Mouse (Mus musculus): ENCODE data around the gene Sf3b4. TPM values are rescaled to one million over a fixed set of nuclear protein-coding genes. Genes with fewer than 3 reads are reported as not detected.

Gene Sf3b4
- 124 and 125 TPM in 2 replicates for polyA plus RNA-seq (2015; fragmentation: Nextera tagmentation; extraction: Ambion mirVana)

- Histone ChIP-seq H3K9me3 (replicated peaks; ENCODE audit: control insufficient read depth, low read length) (no peaks in the 10 kb centered on the region), H3K27ac (ENCODE audit: low read length) (peak within 1 kb of the TSS; percentile 99)
Observed at GRCm38 (mm10) chr3:96172197-96173178, at the start of gene Sf3b4. Gene Sf3b4 (plus strand): TSS chr3:96172332.

GRCm38 (mm10) chr3:96124235-96124634 is 47.9 kb upstream of the Sf3b4 start:
- H3K27me3 ChIP-seq (ENCODE audit: control insufficient read depth, insufficient read depth, low read length) = no peaks in the 10 kb centered on the region
- no peak overlapping the region for H3K4me2 ChIP-seq (ENCODE audit: low read depth, low read length)
- H3K4me1 ChIP-seq (ENCODE audit: control insufficient read depth, insufficient read depth, low read length) = peaks cover 3% of the 10 kb centered on the region; the same call in 1 of the 2 replicates
- no peak overlapping the region for H3K9ac ChIP-seq (ENCODE audit: low read length)
- H3K9me3 ChIP-seq (replicated peaks; ENCODE audit: control insufficient read depth, low read length) = no peaks in the 10 kb centered on the region
- H3K36me3 ChIP-seq (ENCODE audit: control insufficient read depth, insufficient read depth, low read length) = no peaks in the 10 kb centered on the region
- H3K4me3 ChIP-seq (replicated peaks; ENCODE audit: low read length) = no peak overlapping the region
- 88% methylated on average over 5 of the region's 5 CpGs for WGBS
- H3K27ac ChIP-seq (ENCODE audit: low read length) = no peak overlapping the region
- ATAC-seq (ENCODE audit: insufficient read depth, low FRiP score) = no peak

More at GRCm38 (mm10) chr3:96172197-96173178, at the start of gene Sf3b4:
- peak; percentile 95 for ATAC-seq (ENCODE audit: insufficient read depth, low FRiP score)
- H3K9ac ChIP-seq (ENCODE audit: low read length) = peak within 1 kb of the TSS; percentile 79
- peaks cover 17% of the 10 kb centered on the region; the same call in 1 of the 2 replicates for H3K36me3 ChIP-seq (ENCODE audit: control insufficient read depth, insufficient read depth, low read length)
- WGBS = 0% methylated on average over 56 of the region's 58 CpGs
- H3K27me3 ChIP-seq (ENCODE audit: control insufficient read depth, insufficient read depth, low read length) = no peaks in the 10 kb centered on the region
- H3K4me1 ChIP-seq (ENCODE audit: control insufficient read depth, insufficient read depth, low read length) = peaks cover 15% of the 10 kb centered on the region
- H3K4me2 ChIP-seq (ENCODE audit: low read depth, low read length) = peak within 1 kb of the TSS; percentile 82
- peak within 1 kb of the TSS; percentile 89 for H3K4me3 ChIP-seq (replicated peaks; ENCODE audit: low read length)

GRCm38 (mm10) chr3:96128128-96128527 is 44.0 kb upstream of the Sf3b4 start:
- no peak for ATAC-seq (ENCODE audit: insufficient read depth, low FRiP score)
- Histone ChIP-seq H3K27me3 (ENCODE audit: control insufficient read depth, insufficient read depth, low read length) (no peaks in the 10 kb centered on the region), H3K4me2 (ENCODE audit: low read depth, low read length) (no peak overlapping the region), H3K4me3 (replicated peaks; ENCODE audit: low read length) (no peak overlapping the region), H3K36me3 (ENCODE audit: control insufficient read depth, insufficient read depth, low read length) (no peaks in the 10 kb centered on the region), H3K4me1 (ENCODE audit: control insufficient read depth, insufficient read depth, low read length) (peaks cover 3% of the 10 kb centered on the region; the same call in 1 of the 2 replicates), H3K9ac (ENCODE audit: low read length) (no peak overlapping the region), H3K9me3 (replicated peaks; ENCODE audit: control insufficient read depth, low read length) (no peaks in the 10 kb centered on the region), H3K27ac (ENCODE audit: low read length) (no peak overlapping the region)

GRCm38 (mm10) chr3:96132478-96132877 is 39.7 kb upstream of the Sf3b4 start:
- 70% methylated on average over 3 of the region's 3 CpGs for WGBS
- no peak overlapping the region for H3K9ac ChIP-seq (ENCODE audit: low read length)
- H3K27me3 ChIP-seq (ENCODE audit: control insufficient read depth, insufficient read depth, low read length) = no peaks in the 10 kb centered on the region
- H3K4me1 ChIP-seq (ENCODE audit: control insufficient read depth, insufficient read depth, low read length) = peaks cover 3% of the 10 kb centered on the region; the same call in 1 of the 2 replicates
- H3K9me3 ChIP-seq (replicated peaks; ENCODE audit: control insufficient read depth, low read length) = no peaks in the 10 kb centered on the region
- no peaks in the 10 kb centered on the region for H3K36me3 ChIP-seq (ENCODE audit: control insufficient read depth, insufficient read depth, low read length)
- H3K27ac ChIP-seq (ENCODE audit: low read length) = no peak overlapping the region
- no peak overlapping the region for H3K4me3 ChIP-seq (replicated peaks; ENCODE audit: low read length)
- ATAC-seq (ENCODE audit: insufficient read depth, low FRiP score) = no peak
- no peak overlapping the region for H3K4me2 ChIP-seq (ENCODE audit: low read depth, low read length)

GRCm38 (mm10) chr3:96133327-96133905 is 38.7 kb upstream of the Sf3b4 start:
- no peaks in the 10 kb centered on the region for H3K9me3 ChIP-seq (replicated peaks; ENCODE audit: control insufficient read depth, low read length)
- no peaks in the 10 kb centered on the region for H3K36me3 ChIP-seq (ENCODE audit: control insufficient read depth, insufficient read depth, low read length)
- no peak overlapping the region for H3K4me2 ChIP-seq (ENCODE audit: low read depth, low read length)
- H3K27me3 ChIP-seq (ENCODE audit: control insufficient read depth, insufficient read depth, low read length) = no peaks in the 10 kb centered on the region
- no peak overlapping the region for H3K9ac ChIP-seq (ENCODE audit: low read length)
- H3K27ac ChIP-seq (ENCODE audit: low read length) = no peak overlapping the region
- H3K4me1 ChIP-seq (ENCODE audit: control insufficient read depth, insufficient read depth, low read length) = no peaks in the 10 kb centered on the region
- 45% methylated on average over 11 of the region's 11 CpGs for WGBS
- no peak overlapping the region for H3K4me3 ChIP-seq (replicated peaks; ENCODE audit: low read length)
- ATAC-seq (ENCODE audit: insufficient read depth, low FRiP score) = no peak

- ATAC-seq (ENCODE audit: insufficient read depth, low FRiP score) = no peak
- H3K36me3 ChIP-seq (ENCODE audit: control insufficient read depth, insufficient read depth, low read length) = no peaks in the 10 kb centered on the region
- WGBS = 49% methylated on average over 3 of the region's 3 CpGs
- H3K27ac ChIP-seq (ENCODE audit: low read length) = no peak overlapping the region
- no peak overlapping the region for H3K9ac ChIP-seq (ENCODE audit: low read length)
- no peaks in the 10 kb centered on the region for H3K9me3 ChIP-seq (replicated peaks; ENCODE audit: control insufficient read depth, low read length)
- H3K27me3 ChIP-seq (ENCODE audit: control insufficient read depth, insufficient read depth, low read length) = no peaks in the 10 kb centered on the region
- no peak overlapping the region for H3K4me3 ChIP-seq (replicated peaks; ENCODE audit: low read length)
- H3K4me2 ChIP-seq (ENCODE audit: low read depth, low read length) = no peak overlapping the region
- H3K4me1 ChIP-seq (ENCODE audit: control insufficient read depth, insufficient read depth, low read length) = no peaks in the 10 kb centered on the region
Observed at GRCm38 (mm10) chr3:96135011-96135410, 37.1 kb upstream of the Sf3b4 start.

- 0 out of 2 replicates have a peak, but pooled peaks cover 14% of the 10 kb centered on the region for H3K36me3 ChIP-seq (ENCODE audit: control insufficient read depth, insufficient read depth, low read length)
- H3K4me1 ChIP-seq (ENCODE audit: control insufficient read depth, insufficient read depth, low read length) = peaks cover 3% of the 10 kb centered on the region; the same call in 1 of the 2 replicates
- no peak overlapping the region for H3K4me2 ChIP-seq (ENCODE audit: low read depth, low read length)
- no peak overlapping the region for H3K4me3 ChIP-seq (replicated peaks; ENCODE audit: low read length)
- ATAC-seq (ENCODE audit: insufficient read depth, low FRiP score) = no peak
- no peaks in the 10 kb centered on the region for H3K9me3 ChIP-seq (replicated peaks; ENCODE audit: control insufficient read depth, low read length)
- H3K9ac ChIP-seq (ENCODE audit: low read length) = 0 out of 2 replicates have a peak overlapping the region, but pooled peaks have one; percentile 40
- no peaks in the 10 kb centered on the region for H3K27me3 ChIP-seq (ENCODE audit: control insufficient read depth, insufficient read depth, low read length)
- no peak overlapping the region for H3K27ac ChIP-seq (ENCODE audit: low read length)
- WGBS = 11% methylated on average over 5 of the region's 5 CpGs
Observed at GRCm38 (mm10) chr3:96147950-96148349, 24.2 kb upstream of the Sf3b4 start.

- H3K36me3 ChIP-seq (ENCODE audit: control insufficient read depth, insufficient read depth, low read length) = 0 out of 2 replicates have a peak, but pooled peaks cover 17% of the 10 kb centered on the region
- no peak overlapping the region for H3K4me3 ChIP-seq (replicated peaks; ENCODE audit: low read length)
- WGBS = 82% methylated on average over 7 of the region's 7 CpGs
- no peaks in the 10 kb centered on the region for H3K9me3 ChIP-seq (replicated peaks; ENCODE audit: control insufficient read depth, low read length)
- H3K4me2 ChIP-seq (ENCODE audit: low read depth, low read length) = no peak overlapping the region
- H3K27me3 ChIP-seq (ENCODE audit: control insufficient read depth, insufficient read depth, low read length) = no peaks in the 10 kb centered on the region
- no peak overlapping the region for H3K27ac ChIP-seq (ENCODE audit: low read length)
- no peak overlapping the region for H3K9ac ChIP-seq (ENCODE audit: low read length)
- H3K4me1 ChIP-seq (ENCODE audit: control insufficient read depth, insufficient read depth, low read length) = peaks cover 3% of the 10 kb centered on the region; the same call in 1 of the 2 replicates
- no peak for ATAC-seq (ENCODE audit: insufficient read depth, low FRiP score)
Observed at GRCm38 (mm10) chr3:96151836-96152235, 20.3 kb upstream of the Sf3b4 start.

GRCm38 (mm10) chr3:96152611-96153010 is 19.5 kb upstream of the Sf3b4 start:
- Histone ChIP-seq H3K4me3 (replicated peaks; ENCODE audit: low read length) (no peak overlapping the region), H3K27ac (ENCODE audit: low read length) (no peak overlapping the region), H3K9me3 (replicated peaks; ENCODE audit: control insufficient read depth, low read length) (no peaks in the 10 kb centered on the region), H3K4me2 (ENCODE audit: low read depth, low read length) (no peak overlapping the region), H3K9ac (ENCODE audit: low read length) (no peak overlapping the region), H3K27me3 (ENCODE audit: control insufficient read depth, insufficient read depth, low read length) (no peaks in the 10 kb centered on the region), H3K4me1 (ENCODE audit: control insufficient read depth, insufficient read depth, low read length) (peaks cover 3% of the 10 kb centered on the region; the same call in 1 of the 2 replicates), H3K36me3 (ENCODE audit: control insufficient read depth, insufficient read depth, low read length) (0 out of 2 replicates have a peak, but pooled peaks cover 17% of the 10 kb centered on the region)
- no peak for ATAC-seq (ENCODE audit: insufficient read depth, low FRiP score)
- 96% methylated on average over 5 of the region's 5 CpGs for WGBS

Data from stomach, embryonic 16.5 days (tissue).